Mouse (Mus musculus): ENCODE data around the gene Tubb5.

Tubb5 gene

GRCm38 (mm10) chr17:35825109-35825850, 12.8 kb downstream of the Tubb5 start:
- DNase-seq (ENCODE audit: low spot score), result no peak

- no peak for DNase-seq (ENCODE audit: low spot score)
Observed at GRCm38 (mm10) chr17:35824402-35824801, 13.7 kb downstream of the Tubb5 start.

- peak; percentile 88 for DNase-seq (ENCODE audit: low spot score)
Observed at GRCm38 (mm10) chr17:35822964-35823937, 14.9 kb downstream of the Tubb5 start, which contains the start of gene Flot1. Flot1 (plus strand) TSS chr17:35823230.

- no peak for DNase-seq (ENCODE audit: low spot score)
Observed at GRCm38 (mm10) chr17:35822564-35822963, 15.5 kb downstream of the Tubb5 start.

GRCm38 (mm10) chr17:35821439-35822430, 16.4 kb downstream of the Tubb5 start, which contains the start of gene Ier3:
Ier3 (plus strand) TSS chr17:35821684.
- peak; percentile 88 for DNase-seq (ENCODE audit: low spot score)

- DNase-seq (ENCODE audit: low spot score), result no peak
Observed at GRCm38 (mm10) chr17:35820111-35820510, 18.0 kb downstream of the Tubb5 start.

- no peak for DNase-seq (ENCODE audit: low spot score)
Observed at GRCm38 (mm10) chr17:35817226-35817625, 20.9 kb downstream of the Tubb5 start.

- no peak for DNase-seq (ENCODE audit: low spot score)
Observed at GRCm38 (mm10) chr17:35816686-35817085, 21.4 kb downstream of the Tubb5 start.

- DNase-seq (ENCODE audit: low spot score), result no peak
Observed at GRCm38 (mm10) chr17:35815836-35816235, 22.3 kb downstream of the Tubb5 start.

GRCm38 (mm10) chr17:35814678-35815077, 23.4 kb downstream of the Tubb5 start:
- DNase-seq (ENCODE audit: low spot score), result no peak

- DNase-seq (ENCODE audit: low spot score), result no peak
Observed at GRCm38 (mm10) chr17:35813653-35814052, 24.5 kb downstream of the Tubb5 start.

GRCm38 (mm10) chr17:35813245-35813647, 24.9 kb downstream of the Tubb5 start:
- peak; percentile 95 for DNase-seq (ENCODE audit: low spot score)

- DNase-seq (ENCODE audit: low spot score), result no peak
Observed at GRCm38 (mm10) chr17:35812736-35813135, 25.4 kb downstream of the Tubb5 start.

- DNase-seq (ENCODE audit: low spot score), result no peak
Observed at GRCm38 (mm10) chr17:35812307-35812706, 25.8 kb downstream of the Tubb5 start.

- no peak for DNase-seq (ENCODE audit: low spot score)
Observed at GRCm38 (mm10) chr17:35810900-35811648, 27.0 kb downstream of the Tubb5 start.

- no peak for DNase-seq (ENCODE audit: low spot score)
Observed at GRCm38 (mm10) chr17:35809395-35809794, 28.7 kb downstream of the Tubb5 start.

- DNase-seq (ENCODE audit: low spot score), result no peak
Observed at GRCm38 (mm10) chr17:35808073-35808472, 30.0 kb downstream of the Tubb5 start.

GRCm38 (mm10) chr17:35803858-35804399, 34.2 kb downstream of the Tubb5 start:
- no peak for DNase-seq (ENCODE audit: low spot score)

GRCm38 (mm10) chr17:35803020-35803419, 35.1 kb downstream of the Tubb5 start:
- DNase-seq (ENCODE audit: low spot score), result no peak

- no peak for DNase-seq (ENCODE audit: low spot score)
Observed at GRCm38 (mm10) chr17:35800905-35801304, 37.2 kb downstream of the Tubb5 start.
